In genomic region chr1:91054074-91054471, GRCm38 (mm10) we compare ENCODE assay signal across 8 mouse cellular contexts. TPM values are rescaled to one million over a fixed set of nuclear protein-coding genes. Genes with fewer than 3 reads are reported as not detected.
A peak's percentile ranks its signal among the peaks of the same experiment; 100 is the strongest.
DNase-seq lines count a peak whose midpoint lies in the region; ATAC-seq and TF ChIP-seq lines count a peak whose summit lies in the region.

No protein-coding gene starts in this region.

- peak overlapping the region; percentile 81 for H3K4me2 ChIP-seq in neural tube, embryonic 11.5 days (ENCODE audit: low read depth)
- H3K4me2 ChIP-seq in forebrain, embryonic 14.5 days (ENCODE audit: low read length) = peak overlapping the region; percentile 97; the same call in 1 of the 2 replicates
- peak overlapping the region; percentile 64 for H3K4me2 ChIP-seq in liver, embryonic 14.5 days (ENCODE audit: low read depth)

- H3K4me3 ChIP-seq in neural tube, embryonic 11.5 days (ENCODE audit: low read depth, low read length) = peak overlapping the region; percentile 43; the same call in 1 of the 2 replicates
- no peak overlapping the region for H3K4me3 ChIP-seq in forebrain, embryonic 14.5 days (ENCODE audit: low read depth, low read length)
- H3K4me3 ChIP-seq in liver, embryonic 14.5 days (ENCODE audit: insufficient read depth in 1 of 2, low read depth in 2 of 2, low read length in 2 of 2) = peak overlapping the region; percentile 58
- peak overlapping the region; percentile 84 for H3K4me3 ChIP-seq in small intestine, adult 2 months (ENCODE audit: low read depth, low read length)

- no peak for ATAC-seq in neural tube, embryonic 11.5 days (ENCODE audit: insufficient read depth, low FRiP score, low TSS enrichment)
- no peak for ATAC-seq in forebrain, embryonic 14.5 days
- ATAC-seq in liver, embryonic 14.5 days (ENCODE audit: insufficient read depth) = no peak
- no peak for ATAC-seq in inflammation-experienced regulatory T-cells, adult 6 months

- H3K27ac ChIP-seq in neural tube, embryonic 11.5 days (ENCODE audit: low read depth, low read length) = no peak overlapping the region
- no peak overlapping the region for H3K27ac ChIP-seq in forebrain, embryonic 14.5 days (ENCODE audit: low read depth, low read length)
- H3K27ac ChIP-seq in liver, embryonic 14.5 days = no peak overlapping the region
- H3K27ac ChIP-seq in small intestine, adult 2 months (ENCODE audit: insufficient read depth, low read depth, low read length) = peak overlapping the region; percentile 83

- peaks cover 8% of the 10 kb centered on the region for H3K4me1 ChIP-seq in neural tube, embryonic 11.5 days (ENCODE audit: control insufficient read depth, insufficient read depth, low read length)
- H3K4me1 ChIP-seq in forebrain, embryonic 14.5 days (ENCODE audit: control insufficient read depth, insufficient read depth, low read length) = no peaks in the 10 kb centered on the region
- H3K4me1 ChIP-seq in liver, embryonic 14.5 days (replicated peaks; ENCODE audit: control insufficient read depth in 2 of 2, insufficient read depth in 2 of 2, low read length in 1 of 2) = peaks cover 0 to 31% of the 10 kb centered on the region in 2 experiments; a peak in 2 of 4 replicates
- peaks cover 26% of the 10 kb centered on the region for H3K4me1 ChIP-seq in small intestine, adult 2 months (ENCODE audit: control insufficient read depth, insufficient read depth, insufficient read length, low read length)

- TF ChIP-seq CTCF in liver, embryonic 14.5 days (IDR thresholded peaks at IDR 0.05; ENCODE audit: low read depth) = no peak
- TF ChIP-seq CTCF in small intestine, adult 2 months (IDR thresholded peaks at IDR 0.05; ENCODE audit: extremely low read depth, insufficient read length, insufficient replicate concordance, low read depth, low read length) = no peak

- no peaks in the 10 kb centered on the region for H3K36me3 ChIP-seq in neural tube, embryonic 11.5 days (ENCODE audit: control insufficient read depth, insufficient read depth, low read length)
- H3K36me3 ChIP-seq in forebrain, embryonic 14.5 days (ENCODE audit: control insufficient read depth, insufficient read depth, low read length) = no peaks in the 10 kb centered on the region
- no peaks in the 10 kb centered on the region for H3K36me3 ChIP-seq in liver, embryonic 14.5 days (replicated peaks; ENCODE audit: control insufficient read depth, insufficient read depth, low read depth)
- H3K36me3 ChIP-seq in small intestine, adult 2 months (ENCODE audit: control insufficient read depth, insufficient read depth, low read length) = no peaks in the 10 kb centered on the region

- H3K27me3 ChIP-seq in neural tube, embryonic 11.5 days (ENCODE audit: control insufficient read depth, insufficient read depth, low read length) = peaks cover 4% of the 10 kb centered on the region; the same call in 1 of the 2 replicates
- peaks cover 9% of the 10 kb centered on the region for H3K27me3 ChIP-seq in forebrain, embryonic 14.5 days (replicated peaks; ENCODE audit: control insufficient read depth, insufficient read depth, low read length)
- H3K27me3 ChIP-seq in liver, embryonic 14.5 days (ENCODE audit: control insufficient read depth, insufficient read depth, low read length) = no peaks in the 10 kb centered on the region; the same call in none of the 2 replicates
- no peaks in the 10 kb centered on the region for H3K27me3 ChIP-seq in small intestine, adult 2 months (ENCODE audit: control insufficient read depth, insufficient read depth, low read length)

- no peak for TF ChIP-seq EP300 in liver, embryonic 14.5 days (IDR thresholded peaks at IDR 0.05; ENCODE audit: low read depth)

- TF ChIP-seq POLR2A in small intestine, adult 2 months (IDR thresholded peaks at IDR 0.05; ENCODE audit: low read depth, low read length) = no peak

- 43% methylated on average over 10 of the region's 10 CpGs for WGBS in neural tube, embryonic 11.5 days
- WGBS in forebrain, embryonic 14.5 days = 66% methylated on average over 10 of the region's 10 CpGs
- WGBS in liver, embryonic 14.5 days (ENCODE audit: insufficient replicate concordance) = 10% methylated on average over 10 of the region's 10 CpGs
- WGBS in small intestine, adult 2 months = 9% methylated on average over 10 of the region's 10 CpGs

- H3K9me3 ChIP-seq in neural tube, embryonic 11.5 days (ENCODE audit: control insufficient read depth, low read length) = no peaks in the 10 kb centered on the region
- no peaks in the 10 kb centered on the region for H3K9me3 ChIP-seq in forebrain, embryonic 14.5 days (replicated peaks; ENCODE audit: control insufficient read depth, low read length)
- H3K9me3 ChIP-seq in liver, embryonic 14.5 days (ENCODE audit: control insufficient read depth, low read length) = no peaks in the 10 kb centered on the region

- no peak overlapping the region for H3K9ac ChIP-seq in neural tube, embryonic 11.5 days (ENCODE audit: low read length)
- H3K9ac ChIP-seq in forebrain, embryonic 14.5 days (ENCODE audit: low read length) = no peak overlapping the region
- H3K9ac ChIP-seq in liver, embryonic 14.5 days (replicated peaks) = peak overlapping the region; percentile 5; the same call in 1 of the 2 replicates

- no peak for DNase-seq in neural tube, embryonic 11.5 days (ENCODE audit: low spot score)
- DNase-seq in neural tube, embryonic 10.5 days (ENCODE audit: extremely low spot score, low spot score) = no peak
- no peak for DNase-seq in forebrain, embryonic 14.5 days (ENCODE audit: low spot score)
- DNase-seq in liver, embryonic 14.5 days (ENCODE audit: low read depth in 3 of 3, low spot score in 3 of 3) = no peak
- no peak for DNase-seq in layer of hippocampus, adult 11-12 months (ENCODE audit: low spot score)
- DNase-seq in kidney, postnatal 25 days = no peak

RNA-seq across cellular contexts. Expression of gene Lrrfip1, which starts 55.5 kb away (rescaled TPM):
- polyA plus RNA-seq in neural tube, embryonic 11.5 days (2014; fragmentation: Nextera tagmentation; extraction: Ambion mirVana) = 26.9 and 29.9 TPM in 2 replicates
- polyA plus RNA-seq in forebrain, embryonic 14.5 days (2014; fragmentation: Nextera tagmentation; extraction: Ambion mirVana) = 27.2 and 35.6 TPM in 2 replicates
- 4.6 and 9.4 TPM in 2 replicates for polyA plus RNA-seq in liver, embryonic 14.5 days (2012; rRNA removed)
- polyA plus RNA-seq in liver, embryonic 14.5 days (2014; fragmentation: Nextera tagmentation; extraction: Ambion mirVana) = 10.0 and 12.5 TPM in 2 replicates
- polyA plus RNA-seq in small intestine, adult 2 months (2012; rRNA removed) = 6.3 and 9.5 TPM in 2 replicates
- polyA plus RNA-seq in inflammation-experienced regulatory T-cells, adult 6 months (2017; shearing (Covaris generic)) = 100 to 1,000 TPM; 200 to 230 (median 201) TPM
